Mouse (Mus musculus): ENCODE measurements around the gene Fcgr2b.
"Not testable (repeated sequence)": the region's sequence is repeated elsewhere in the genome, so short reads cannot be mapped to it uniquely, and the experiment has no call there.

Gene Fcgr2b

DNA sequence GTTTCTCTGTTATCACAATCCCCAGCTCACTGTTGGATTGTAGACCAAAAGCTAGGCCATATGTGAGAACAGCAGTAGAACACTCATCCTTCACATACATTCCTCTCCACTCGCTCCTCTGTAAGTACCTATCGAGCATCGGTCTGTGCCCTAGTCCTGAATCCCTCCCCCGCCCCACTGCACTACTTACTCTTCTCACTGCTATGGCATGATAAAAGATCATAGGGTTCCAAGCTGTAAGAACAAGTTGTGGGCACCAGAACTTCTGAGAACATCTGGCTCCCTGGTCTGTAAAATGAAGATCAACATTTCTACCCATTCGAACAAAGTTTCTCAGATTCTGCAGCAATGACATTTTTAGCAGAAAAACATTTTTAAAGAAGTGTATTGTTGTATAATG, at the start of gene Fcgr2b:
Gene Fcgr2b, minus strand, starts transcription at position 101 of the 400 bp plus-strand sequence.
- no peak for DNase-seq (ENCODE audit: extremely low spot score)

DNA sequence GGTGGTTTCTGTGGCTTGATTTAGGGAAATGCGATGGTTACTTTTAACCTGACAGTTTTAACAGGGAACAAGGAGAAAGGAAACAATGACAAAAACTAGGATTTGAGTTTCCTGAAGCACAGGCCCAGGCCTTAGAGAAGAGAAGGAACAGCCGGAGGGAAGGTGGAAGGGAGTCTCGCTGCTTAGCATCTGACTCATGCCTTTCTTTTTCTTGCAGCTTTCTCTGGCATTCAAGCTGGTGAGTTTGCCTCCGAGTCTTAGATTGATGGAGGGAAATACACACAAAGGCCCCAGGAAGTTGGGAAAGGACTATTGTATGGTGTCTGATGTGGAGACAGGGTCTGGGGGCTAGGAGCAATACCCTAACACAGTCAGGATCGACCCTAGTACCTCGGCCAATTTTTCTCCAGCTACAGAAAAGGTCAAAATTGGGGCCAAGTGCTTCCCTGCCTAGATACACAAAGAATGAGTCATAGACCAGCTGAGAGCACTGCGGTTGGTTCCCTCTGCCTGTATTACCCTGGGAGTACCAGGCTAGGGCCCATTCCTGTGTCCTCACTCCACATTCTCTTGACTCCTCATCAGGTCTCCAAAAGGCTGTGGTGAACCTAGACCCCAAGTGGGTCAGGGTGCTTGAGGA, 43.1 kb upstream of the Fcgr2b start:
- DNase-seq (ENCODE audit: extremely low spot score): no peak

DNA sequence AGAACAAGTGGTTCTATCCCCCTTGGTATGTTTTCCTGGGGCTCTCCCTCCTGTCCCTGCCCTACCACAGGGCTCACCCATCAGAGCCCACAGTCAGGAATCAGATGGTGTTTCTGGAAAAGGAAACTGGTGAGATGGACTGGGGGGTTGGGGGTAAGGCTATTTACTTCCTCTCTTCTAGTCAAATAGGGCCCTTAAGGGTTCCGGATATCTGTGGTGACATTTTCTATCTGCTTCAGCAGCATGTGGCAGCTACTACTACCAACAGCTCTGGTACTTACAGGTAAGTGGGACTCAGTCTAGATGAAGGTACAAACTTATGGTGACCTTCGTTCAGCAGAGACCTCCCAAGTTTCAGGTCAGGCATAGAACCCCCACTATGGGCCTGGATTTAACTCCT, 42.4 kb upstream of the Fcgr2b start, which contains the start of gene Fcgr4:
Gene Fcgr4, plus strand, starts transcription at position 184 of the 400 bp plus-strand sequence.
- no peak for DNase-seq (ENCODE audit: extremely low spot score)

DNA sequence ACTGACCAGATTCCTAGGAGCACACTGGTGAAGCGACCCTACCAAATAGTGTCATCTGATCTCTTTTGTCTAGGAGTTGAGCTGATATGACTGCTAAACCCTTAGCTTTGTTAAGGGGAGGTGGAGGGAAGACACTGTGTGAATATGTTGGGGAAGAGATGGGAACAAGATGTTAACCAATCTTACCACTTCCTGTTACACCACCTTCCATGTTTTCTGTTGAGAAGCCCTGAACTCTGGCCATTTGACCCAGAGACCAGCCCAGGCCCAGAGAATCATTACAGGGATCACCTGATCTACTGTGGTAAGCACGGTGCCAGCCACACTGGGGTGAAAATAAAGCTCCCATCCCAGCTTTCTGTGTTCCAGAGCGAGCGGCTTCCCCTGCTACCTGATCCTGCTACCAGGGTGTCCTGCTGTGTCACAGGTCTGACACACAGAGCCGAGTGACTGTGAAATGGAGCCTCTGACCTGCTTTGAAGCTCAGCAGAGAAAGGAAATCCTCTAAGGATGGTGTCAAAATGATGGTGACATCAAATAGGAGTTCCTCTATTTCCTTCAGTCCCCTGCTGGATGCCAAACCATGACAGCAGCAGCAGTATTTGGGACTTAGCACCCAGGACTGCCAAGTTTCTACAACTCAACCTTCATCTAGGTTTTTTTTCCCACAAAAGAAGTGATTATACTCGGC, 41.3 kb upstream of the Fcgr2b start:
- no peak for DNase-seq (ENCODE audit: extremely low spot score)

DNA sequence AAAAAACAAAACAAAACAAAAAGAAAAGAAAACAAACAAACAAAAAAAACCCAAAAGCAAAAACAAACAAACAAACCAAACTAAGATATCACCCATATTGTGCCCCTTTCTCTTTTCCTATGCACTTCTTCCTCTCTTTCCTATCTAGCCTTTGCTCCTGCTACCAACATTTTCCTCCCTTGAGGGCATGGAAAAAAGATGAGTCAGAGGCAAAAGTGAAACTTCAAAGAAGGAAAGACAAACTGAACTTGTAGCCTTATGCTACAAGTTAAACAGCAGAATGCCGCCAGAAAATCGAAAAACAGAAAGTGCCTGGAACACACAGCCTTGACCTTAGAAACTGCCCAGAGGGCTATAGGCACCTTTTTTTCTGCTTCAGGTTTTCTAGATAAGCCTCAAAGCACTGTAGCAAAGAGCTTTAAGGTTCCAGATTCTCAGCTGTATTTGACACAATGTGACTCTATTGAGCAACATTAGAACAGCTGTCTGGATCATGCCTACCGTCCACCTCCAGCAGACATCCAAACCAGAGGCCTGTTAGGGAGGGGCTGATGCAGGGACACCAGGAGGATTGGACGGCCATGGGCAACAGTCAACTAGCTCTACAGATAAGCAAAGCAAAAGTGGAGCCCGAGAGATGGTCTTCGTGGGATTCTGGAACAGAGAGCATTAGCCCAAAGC, 40.5 kb upstream of the Fcgr2b start:
- no peak for DNase-seq (ENCODE audit: extremely low spot score)

DNA sequence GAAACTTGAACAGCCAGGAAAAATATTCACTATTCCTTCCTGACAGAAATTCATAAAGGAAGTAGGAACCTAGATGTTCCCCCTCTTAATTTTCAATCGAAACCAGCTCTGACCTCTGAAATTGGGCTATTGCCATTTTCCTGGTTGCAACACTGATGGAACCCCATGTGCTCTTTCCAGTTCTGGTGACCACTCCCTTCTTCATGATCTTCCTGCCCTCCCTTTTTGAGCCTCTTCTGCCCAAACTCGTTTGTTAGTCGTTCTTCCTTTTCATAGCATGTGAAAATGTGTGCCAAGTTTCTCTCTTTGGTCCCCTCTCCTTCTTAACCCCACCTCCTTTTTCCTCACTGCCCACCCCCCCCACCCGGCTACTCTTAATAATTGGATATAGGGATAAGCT, 35.4 kb upstream of the Fcgr2b start:
- no peak for DNase-seq (ENCODE audit: extremely low spot score)

DNA sequence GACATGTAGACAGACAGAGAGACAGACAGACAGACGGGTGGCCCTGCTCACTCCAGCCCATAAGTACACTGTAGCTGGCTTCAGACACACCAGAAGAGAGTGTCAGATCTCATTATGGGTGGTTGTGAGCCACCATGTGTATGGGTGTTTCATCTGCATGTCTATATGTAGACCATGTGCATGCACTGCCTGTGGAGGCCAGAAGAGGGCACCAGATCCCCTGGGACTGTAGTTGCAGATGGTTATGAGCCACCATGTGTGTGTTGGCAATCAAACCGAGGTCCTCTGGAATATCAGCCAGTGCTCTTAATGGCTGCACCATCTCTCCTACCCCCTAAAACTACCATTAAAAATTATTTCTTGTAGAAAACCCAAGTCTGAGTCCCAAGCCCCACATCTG, 30.6 kb upstream of the Fcgr2b start:
- no peak for DNase-seq (ENCODE audit: extremely low spot score)

DNA sequence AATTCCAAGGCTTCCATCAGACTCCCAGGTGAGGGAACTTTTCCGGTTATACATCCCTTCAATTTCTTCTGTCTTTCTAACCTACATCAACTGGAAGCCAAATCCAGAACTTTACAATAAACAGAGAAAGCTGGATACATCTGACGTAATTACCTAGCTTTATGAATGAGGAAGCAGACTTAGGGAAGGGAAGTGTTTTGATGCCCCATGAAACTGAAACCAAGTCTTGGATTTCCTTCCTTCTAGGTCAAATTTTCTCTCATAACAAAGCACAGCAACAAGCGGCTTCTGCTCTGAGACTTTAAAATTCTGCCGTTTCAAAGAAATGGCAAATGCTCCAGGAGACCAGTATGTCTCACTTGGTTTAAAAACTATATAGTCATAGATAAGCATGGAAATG, 30.0 kb upstream of the Fcgr2b start:
- DNase-seq (ENCODE audit: extremely low spot score): no peak

DNA sequence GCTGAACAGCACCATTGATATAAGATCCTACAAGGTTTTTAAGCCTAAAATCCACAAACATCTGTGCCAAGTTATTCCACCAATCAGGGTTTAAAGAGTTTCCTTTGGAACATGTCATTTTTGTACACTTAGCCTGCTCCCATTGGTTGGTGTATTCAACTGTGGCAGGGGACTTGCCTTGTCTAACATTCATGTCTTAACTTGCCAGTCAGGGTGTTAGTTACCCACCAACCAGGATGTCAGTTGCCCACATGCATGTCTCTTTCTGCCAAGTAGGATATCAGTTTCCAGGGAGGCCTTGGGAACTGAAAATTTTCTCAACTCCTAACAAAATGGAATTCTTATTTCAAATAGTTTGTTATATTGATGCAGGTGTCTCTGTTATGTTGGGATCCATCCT, 29.2 kb upstream of the Fcgr2b start:
- no peak for DNase-seq (ENCODE audit: extremely low spot score)

DNA sequence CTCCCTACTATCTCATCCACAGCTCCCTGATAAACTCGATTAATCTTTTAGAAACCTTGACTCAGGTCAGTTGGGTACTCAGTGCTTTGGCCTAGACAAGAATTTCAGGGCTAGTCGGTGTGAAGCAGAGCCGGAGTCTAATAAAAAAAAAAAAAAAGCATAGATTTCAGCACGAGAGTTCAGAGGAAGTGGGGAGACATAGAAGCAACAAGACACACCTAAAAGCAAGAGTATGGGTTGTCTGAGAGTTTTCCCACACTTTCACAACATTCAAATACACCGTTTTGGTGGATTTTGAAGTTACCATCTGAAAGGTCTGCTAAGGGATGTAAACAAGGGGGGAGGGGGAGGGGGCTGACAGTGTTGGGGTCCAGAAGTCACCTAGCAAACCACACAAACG, 28.7 kb upstream of the Fcgr2b start:
- DNase-seq (ENCODE audit: extremely low spot score): no peak

DNA sequence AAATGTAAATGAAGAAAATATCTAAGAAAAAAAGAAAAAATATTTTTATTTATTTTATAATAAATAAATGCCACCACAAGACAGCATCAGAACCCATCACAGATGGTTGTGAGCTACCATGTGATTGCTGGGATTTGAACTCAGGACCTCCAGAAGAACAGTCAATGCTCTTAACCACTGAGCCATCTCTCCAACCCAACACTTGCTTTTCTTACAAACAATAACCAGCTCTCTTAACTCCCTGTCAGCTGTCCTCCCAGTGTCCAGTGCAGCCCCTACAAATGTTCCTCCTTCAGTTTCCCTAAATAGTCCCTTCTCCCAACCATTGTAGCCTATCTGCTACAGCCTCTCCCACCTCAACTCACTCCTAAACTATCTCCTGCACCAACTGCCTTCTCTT, 23.5 kb upstream of the Fcgr2b start:
- no peak for DNase-seq (ENCODE audit: extremely low spot score)

DNA sequence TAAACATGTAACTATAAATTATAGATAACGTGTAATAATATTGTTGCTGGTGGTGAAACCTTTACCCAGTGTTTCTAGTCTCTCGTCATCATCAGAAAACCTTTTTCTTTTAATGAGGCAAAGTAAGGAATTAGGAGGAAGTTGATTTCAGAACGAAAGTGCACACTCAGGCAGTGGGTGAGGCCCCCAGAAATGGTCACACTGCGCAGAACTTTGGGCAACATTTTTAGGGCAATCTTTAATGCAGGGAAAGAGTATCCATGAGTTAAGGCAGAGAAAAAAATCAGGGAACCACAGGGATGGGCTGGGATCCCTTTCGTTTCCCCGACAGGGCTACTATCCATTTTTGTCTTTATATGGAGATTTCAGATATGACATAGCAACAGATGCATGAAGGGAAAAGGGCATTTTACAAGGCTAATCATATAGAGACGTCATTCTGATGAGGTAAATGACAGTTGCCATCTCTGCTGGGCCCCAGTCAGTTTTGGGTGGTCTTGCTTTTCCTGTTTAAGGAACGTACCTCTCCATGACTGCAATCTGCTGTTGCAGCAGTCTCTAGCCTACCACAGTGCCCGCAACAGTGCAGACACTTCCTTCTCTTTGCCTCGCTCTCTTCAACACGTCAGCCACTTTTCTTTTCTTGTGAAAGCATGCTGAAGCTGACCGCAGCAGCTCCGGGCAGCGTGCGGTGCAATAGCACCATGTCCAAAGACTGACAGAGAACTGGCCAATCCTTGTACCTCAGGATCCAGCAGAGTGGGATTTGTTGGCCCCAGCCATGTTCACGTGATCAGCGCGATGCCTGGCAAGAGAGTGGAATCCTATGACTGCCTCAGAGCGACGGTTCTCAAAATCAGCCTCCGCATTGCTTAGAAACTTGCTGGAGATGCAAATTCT, 21.7 kb upstream of the Fcgr2b start:
- DNase-seq (ENCODE audit: extremely low spot score): peak; percentile 9

DNA sequence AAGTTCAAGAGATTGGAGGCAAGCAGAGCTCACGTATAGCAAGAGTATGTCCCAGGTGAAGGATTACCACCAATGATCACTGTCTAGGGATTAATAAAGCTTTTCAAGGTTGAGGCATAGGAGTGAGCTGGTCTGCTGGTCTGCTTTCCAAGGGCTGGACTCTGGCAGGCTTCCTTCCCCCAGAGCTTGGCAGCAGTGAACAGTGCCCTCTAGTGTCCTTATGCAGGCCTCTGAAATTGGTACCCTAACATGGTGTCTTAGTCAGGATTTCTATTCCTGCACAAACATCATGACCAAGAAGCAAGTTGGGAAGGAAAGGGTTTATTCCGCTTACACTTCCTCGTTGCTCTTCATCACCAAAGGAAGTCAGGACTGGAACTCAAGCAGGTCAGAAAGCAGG, 20.4 kb upstream of the Fcgr2b start:
- DNase-seq (ENCODE audit: extremely low spot score): peak; percentile 63

DNA sequence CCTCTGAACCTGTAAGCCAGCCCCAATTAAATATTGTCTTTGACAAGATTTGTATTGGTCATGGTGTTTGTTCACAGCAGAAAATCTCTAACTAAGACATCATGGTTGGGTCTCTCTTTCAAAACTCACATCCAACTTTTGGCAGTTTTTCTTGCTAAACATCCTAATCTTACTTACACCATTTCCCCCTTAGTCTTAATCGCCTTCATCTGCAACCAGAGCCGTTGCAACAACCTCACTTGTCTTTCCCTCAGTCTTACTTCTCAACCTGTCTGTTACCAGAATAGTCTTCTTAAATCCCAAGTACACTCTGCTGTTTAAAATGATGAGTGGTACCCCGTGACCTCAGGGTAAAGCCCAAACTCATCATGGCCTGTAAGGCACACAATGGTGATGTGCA, 19.7 kb upstream of the Fcgr2b start:
- no peak for DNase-seq (ENCODE audit: extremely low spot score)

DNA sequence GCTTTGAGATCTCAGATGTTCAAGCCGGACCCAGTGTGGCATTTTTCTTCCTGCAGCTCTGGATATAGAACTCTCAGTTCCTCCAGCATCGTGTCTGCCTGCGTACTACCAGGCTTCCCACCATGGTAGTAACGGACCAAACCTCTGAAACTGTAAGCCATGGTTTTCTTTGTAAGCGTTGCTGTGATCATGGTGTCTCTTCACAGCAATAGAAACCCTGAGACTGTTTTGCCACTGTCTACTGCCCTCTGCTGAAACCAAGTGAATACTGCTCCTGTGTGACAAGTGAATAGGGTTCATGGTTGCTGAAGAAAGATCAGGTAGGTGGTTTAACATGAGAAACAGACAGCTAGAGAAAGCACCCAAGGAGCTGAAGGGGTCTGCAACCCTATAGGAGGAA, 16.2 kb upstream of the Fcgr2b start:
- DNase-seq (ENCODE audit: extremely low spot score): peak; percentile 17

DNA sequence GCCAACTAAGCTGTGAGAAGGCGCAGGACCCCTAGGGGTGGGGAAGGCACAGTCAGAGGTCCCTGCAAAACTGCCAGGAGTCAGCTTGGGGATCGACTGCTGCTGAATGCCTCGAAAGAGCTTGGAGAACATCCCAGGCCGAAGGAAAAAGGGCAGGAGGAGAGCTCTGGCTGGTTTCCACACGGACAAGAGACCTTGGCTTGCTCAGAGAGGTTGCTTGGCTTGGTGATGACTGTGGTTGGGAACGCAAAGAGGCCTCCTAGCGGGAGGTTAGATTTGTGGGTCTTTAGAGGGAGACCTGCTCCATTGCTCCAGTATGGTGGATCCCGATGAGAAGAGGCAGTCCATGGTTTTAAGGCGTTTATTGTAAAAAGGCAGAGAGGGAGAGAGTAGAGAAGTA, 13.3 kb upstream of the Fcgr2b start:
- DNase-seq (ENCODE audit: extremely low spot score): no peak

DNA sequence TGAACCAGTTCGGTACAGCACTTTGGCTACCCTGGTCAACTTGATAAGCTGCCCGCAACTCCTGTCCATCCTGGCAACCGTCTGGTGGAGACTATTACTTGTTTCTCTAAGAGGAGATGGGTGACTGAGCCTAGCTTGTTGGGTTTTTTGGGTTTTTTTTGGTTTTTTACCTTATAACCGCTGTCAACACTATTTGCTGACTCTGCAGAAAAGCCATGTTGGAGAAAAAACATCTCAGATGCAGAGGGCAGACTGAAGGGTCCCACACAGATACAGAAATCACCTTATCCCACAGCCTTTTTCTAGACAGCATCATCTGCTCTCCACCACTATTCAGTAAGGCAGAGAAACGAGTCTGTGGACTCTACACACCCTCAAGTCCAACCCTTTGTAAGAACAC, 9.5 kb upstream of the Fcgr2b start:
- DNase-seq (ENCODE audit: extremely low spot score): no peak

DNA sequence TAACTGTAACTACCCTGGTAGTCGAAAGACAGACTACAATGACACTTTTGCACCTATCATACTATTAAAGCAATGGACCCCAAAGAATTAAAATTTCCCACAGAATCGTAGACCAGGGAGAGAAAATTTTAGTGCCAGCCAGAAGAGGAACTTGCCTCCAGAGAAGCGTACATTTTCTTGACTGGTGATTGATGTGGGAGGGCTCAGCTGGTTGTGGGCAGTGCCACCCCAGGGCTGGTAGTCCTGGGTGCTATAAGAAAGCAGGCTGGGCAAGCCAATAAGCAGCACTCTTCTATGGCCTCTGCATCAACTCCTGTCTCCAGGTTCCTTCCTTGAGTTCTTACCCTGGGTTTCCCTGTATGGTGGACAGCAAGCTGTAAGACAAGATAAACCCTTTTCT, 8.7 kb upstream of the Fcgr2b start:
- no peak for DNase-seq (ENCODE audit: extremely low spot score)

DNA sequence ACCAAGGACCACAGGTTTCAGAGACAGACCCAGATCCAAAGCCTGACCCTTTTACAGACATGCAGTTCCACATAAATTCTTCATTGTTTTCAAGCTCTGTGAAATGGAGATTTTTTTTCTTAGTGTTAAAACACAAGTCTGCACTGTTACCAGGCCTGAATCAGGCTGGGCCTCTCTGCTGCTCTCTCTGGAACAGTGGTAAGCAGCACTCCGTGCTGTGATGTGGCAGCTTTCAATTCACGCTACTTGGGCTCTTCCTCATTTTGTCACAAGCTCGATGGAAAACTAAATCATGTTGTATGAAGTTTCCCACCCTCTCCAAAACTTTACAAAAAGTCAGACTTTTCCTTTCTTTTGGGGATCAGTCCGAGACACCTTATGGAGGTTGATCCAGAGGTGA, 6.7 kb upstream of the Fcgr2b start:
- no peak for DNase-seq (ENCODE audit: extremely low spot score)

DNA sequence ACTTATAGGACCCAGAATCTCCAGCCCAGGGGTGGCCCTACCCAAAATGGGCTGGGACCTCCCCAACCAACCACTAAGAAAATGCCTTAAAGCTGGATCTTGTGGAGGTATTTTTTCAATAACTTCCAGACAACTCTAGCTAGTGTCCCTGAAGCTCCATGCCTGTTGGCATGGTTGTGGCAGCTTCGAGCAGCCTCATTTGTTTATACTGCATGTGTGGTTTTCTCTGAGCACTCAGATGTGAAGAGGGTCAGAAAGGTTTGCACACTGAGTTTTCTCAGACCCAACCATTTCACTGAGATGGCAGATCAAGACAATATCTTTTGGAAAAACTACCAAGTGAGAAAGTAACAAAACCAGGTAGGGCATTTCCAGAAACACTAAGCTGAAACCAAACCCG, 6.0 kb upstream of the Fcgr2b start:
- no peak for DNase-seq (ENCODE audit: extremely low spot score)

DNA sequence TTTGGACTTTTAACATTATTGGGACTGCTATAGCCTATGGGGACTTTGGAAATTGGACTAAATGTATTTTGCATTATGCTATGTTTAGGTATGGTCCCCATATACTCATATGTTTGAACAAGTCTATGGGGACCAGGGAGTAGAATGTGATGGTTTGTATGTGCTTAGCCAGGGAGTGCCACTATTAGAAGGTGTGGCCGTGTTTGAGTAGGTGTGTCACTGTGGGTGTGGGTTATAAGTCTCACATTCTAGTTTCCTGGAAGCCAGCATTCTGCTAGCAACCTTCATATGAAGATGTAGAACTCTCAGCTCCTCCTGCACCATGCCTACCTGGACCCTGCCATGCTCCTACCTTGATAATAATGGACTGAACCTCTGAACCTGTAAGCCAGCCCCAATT, 5.3 kb upstream of the Fcgr2b start:
- not testable (repeated sequence) for DNase-seq (ENCODE audit: extremely low spot score)

DNA sequence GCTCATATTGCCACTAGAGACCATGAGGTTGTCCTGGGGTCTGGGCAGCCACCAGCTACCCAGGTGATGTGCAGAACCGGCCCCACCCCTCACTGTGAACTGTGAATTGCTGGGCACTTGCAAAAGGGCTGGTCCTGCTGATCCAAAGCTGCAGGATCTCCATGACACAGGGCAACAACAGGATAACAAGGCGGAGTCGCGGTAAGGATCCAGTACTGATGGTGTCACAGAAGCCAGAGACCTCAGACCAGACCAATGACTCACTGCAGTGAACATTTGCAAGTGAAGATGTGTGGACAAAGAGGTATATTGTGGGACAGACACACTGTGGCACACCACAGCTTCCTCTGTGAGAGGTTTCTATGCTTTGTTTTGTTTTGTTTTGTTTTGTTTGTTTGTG, 2.3 kb upstream of the Fcgr2b start:
- DNase-seq (ENCODE audit: extremely low spot score): no peak

All from embryo, embryonic 9.5 days (tissue).